Mouse (Mus musculus) mouse trophoblast stem cell (cell line): ENCODE results near the gene Zbtb40.

Experiments used
- in situ Hi-C, 2 experiments: fragments of 300-500 bp; cut with MseI, MboI; formaldehyde crosslinking; loops; 2 replicates in 1 of 2; 3 replicates in 1 of 2; pipeline ENCODE4 v1.15.1; 2025

Zbtb40 gene

DNA sequence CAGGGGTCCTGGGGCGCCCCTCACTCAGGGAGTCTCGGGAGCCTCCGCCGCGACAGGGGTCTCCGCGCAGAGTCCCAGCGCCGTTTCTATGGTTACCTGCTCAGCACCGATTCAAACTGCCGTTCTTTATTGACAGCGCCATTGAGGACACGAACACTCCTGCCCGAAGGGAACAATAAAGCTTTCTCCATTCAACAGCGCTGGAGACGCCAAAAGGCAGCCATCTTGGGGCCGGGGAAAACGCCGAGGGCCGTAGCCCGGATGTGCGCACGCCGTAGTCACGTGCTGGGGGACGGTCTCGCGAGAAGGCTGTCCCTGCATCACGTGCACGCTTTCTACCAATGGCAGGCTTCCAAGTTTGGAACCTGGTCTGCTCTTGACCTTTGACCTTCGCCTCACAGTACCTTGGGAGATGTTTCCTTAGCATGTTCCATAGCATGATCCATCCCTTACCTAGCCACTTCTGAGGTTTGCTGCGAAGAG, at the start of gene Zbtb40:
Gene Zbtb40, minus strand, starts transcription at position 252 of the 483 bp plus-strand sequence.
- in situ Hi-C loops = no loop called here

DNA sequence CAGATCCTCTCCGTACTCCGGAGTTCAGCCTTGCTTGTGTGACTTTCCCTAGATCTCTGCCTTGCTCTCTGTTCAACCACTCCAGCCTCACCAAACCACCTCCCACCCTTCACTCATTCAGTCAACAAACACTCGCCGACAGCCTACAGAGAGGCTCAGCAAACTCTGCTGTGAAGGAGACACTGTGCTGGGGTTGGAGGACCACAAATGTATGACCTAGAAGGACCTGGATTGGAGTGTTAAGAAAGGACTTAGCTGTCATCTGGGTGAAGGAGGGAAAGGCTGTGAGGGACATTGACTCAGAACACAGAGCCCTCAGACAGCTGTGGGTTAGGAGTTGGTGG, 49.4 kb upstream of the Zbtb40 start:
- in situ Hi-C loops = no loop called here

DNA sequence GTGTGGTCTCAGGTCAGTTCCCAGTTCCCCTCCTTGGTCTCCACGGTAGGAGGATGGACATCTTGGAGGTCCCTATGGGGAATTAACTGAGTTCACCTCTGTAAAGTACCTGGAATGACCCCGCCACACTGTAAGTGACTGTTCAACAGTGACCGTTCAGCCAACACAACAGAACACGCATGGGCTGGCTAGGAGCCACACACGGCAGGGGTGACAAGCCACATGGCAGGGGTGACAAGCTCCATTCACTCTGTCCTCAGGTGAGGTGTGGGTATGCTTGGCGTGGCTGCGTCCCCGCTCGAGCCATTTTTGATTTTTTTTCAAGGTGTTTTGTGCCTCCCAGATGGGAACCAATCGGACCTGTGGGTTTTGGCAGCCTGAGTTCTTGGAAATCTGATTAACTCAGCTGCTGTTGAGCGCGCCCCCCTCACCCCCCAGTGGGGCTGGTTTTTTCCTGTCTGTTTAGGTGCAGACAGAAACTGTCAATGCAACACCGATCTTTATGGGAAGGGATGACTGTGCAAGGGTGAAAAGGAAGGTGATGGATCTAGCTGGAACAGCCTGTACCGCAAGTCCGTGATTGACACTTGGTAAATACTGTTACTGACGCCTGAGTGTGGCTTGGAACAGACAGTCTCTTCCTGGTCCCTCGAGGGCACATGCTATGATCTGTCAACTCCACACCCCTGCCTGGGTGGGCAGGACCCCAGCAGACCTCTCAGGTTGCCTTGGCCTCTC, 48.8 kb upstream of the Zbtb40 start:
- in situ Hi-C loops = no loop called here

DNA sequence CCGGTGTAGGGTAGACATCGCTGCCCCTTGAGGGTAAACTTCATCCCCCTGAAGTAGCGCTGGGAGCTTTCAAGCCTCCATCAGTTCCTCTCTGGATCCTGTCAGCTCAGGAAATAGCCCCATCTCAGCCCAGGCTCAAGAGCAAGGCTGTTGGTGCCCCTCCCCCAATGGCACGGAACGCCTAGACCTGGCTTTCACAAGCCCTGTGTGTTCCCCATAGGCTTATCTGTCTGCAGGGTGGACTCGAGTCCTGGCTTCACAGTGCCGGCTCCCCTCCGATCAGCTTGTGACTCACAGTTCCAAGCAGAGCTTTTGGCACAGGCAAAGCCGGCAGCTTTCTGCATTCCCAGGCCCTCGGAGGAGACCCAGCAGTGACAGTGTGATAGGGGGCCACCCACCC, 47.8 kb upstream of the Zbtb40 start:
- in situ Hi-C loops = no loop called here

DNA sequence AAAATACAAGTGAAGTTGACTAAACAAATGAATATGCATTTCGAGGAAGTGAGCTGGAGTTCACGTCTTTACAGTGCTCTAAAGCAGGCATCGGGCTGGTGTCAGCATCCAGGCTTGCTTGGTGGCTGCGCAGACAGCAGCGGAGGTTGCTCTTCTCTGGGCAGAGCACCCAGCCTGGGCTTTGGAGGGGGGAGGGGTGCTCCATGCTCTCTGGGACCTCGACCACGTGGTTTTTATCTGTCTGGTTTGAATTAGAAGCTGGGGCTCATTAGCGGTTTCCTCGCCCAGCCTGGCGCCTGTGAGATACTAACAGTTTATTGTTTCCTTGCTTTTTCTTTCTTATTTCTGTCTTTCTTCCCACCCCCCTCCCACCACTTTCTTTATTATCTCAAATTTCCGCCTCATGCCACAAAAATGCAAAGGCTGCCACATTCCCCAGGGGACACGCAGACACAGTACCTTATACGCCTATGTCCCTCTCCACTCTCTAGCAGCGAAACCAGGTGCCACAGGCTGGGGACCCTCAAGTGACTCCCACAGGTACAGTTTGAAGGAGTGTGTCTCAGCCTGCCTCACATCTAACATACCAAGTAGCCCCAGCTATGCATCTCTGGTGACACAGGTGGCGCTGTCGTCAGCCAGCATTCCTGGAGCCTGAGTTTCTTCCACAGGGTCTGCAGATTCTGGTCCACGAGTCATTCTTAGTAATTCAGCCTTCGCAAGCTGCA, 36.6 kb upstream of the Zbtb40 start:
- in situ Hi-C loops = no loop called here

DNA sequence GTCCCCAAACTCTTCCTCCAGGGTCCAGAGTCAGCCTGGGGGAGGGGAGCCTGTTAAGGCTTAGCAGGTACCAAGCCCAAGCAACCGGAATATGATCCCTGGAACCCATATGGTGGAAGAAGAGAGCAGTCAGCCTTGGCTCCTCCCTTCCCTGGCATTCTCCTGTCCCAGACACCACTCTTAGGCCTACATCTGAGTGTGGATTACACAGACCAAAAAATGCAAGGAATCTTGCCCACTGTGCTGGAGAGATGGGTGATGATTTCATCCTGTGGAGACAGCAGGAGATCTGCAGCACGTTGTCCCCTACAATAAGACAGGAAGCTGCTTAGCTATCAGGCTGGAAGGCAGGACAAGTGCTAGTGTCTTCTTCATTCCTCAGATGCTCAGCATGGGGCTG, 34.3 kb upstream of the Zbtb40 start:
- in situ Hi-C loops = loop anchor here in 1 of 2 experiments (5.0 kb wide), 1 partner anchor 199 kb away; no protein-coding TSS in a partner anchor

DNA sequence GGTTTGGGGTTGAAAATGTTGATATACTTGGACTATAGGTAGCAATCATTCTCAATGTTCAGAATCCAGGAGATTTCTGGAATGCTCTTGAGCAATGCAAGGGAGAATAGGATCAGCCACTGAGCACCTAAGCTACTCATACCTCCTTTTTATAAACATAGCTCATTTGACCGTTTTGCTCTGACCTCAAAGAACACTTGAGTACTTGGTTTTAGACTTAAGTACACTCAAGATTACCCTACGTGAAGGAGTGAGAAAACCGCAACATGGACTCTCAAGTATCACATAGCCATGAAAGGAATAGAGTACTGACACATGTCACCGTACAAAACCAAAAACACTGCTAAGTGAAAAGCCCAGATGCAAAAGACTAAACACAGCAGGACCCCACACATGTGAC, 32.8 kb upstream of the Zbtb40 start:
- in situ Hi-C loops = loop anchor here in 1 of 2 experiments (5.0 kb wide), 1 partner anchor 201 kb away; no protein-coding TSS in a partner anchor

DNA sequence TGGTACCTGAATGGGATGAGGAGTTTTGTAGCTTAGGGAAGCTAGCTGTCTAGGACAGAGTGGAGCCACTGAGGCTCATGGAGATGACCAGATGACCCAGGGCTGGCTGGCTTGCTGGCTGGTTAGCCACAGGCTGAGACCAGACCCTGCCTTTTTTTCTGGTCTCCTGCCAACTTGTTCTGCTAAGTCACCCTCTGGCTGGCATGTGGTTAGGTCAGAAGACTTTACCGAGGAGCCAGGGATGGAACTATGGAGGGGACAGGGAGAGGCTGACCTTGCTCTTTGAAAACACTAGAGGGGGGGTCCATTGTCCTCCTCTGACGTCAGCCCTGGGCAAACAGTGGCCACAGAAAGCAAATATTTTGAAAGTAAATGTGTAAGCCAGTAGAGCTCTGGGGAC, 28.6 kb upstream of the Zbtb40 start:
- in situ Hi-C loops = loop anchor here in 1 of 2 experiments (5.0 kb wide), 1 partner anchor 210 kb away; no protein-coding TSS in a partner anchor

DNA sequence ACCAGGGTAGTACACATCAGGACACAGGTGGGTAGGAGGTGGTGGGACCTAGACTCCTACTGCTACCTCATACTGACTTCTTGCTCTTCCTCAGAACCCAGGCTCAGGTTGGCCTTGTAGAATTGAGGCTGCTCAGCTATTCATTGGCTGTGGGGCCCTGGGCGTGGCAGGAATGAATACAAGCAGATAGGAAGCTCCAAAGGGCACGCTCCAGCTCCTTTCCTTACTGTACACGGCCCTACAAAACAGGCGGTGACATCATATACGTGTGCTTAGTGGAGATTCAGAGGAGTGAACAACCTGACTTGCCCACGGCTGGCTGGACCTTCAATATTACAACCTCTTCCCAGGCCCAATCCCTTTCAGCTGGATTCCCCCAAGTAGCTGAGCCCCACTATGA, 22.6 kb upstream of the Zbtb40 start:
- in situ Hi-C loops = no loop called here

DNA sequence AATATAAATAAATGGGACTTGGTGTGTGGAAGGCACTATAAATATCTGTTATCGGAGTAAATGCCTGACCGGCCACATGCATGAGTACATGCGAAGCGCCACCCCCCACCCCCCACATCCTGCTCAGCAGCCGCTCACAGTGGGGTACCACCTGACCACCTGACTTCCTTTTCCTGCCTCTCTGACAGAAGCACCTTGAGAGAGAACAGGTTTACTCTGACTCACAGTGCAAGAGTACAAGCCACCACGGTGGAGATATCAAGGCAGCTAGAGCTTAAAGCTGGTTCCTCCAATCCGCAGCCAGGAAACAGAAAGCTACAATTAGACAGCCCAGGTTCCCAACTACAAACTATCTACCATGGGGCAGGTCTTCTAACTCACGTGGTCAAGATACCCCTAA, 19.9 kb upstream of the Zbtb40 start:
- in situ Hi-C loops = no loop called here

DNA sequence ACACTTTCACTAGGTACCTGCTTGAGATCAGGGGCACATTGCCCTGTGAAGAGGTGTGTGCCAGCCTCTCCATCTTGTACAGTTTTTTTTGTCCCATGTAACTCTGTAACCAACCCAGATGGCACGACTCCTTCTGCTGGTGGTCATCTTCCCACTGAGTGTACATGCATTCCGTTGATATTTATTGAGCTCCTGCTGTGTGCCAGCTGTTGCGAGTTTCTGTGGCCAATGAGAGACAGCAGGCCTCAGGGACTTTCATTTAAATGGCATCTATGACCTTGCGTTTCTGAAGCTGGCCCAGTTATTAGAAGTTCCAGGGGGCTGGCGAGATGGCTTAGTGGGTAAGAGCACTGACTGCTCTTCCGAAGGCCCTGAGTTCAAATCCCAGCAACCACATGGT, 17.2 kb upstream of the Zbtb40 start:
- in situ Hi-C loops = no loop called here

DNA sequence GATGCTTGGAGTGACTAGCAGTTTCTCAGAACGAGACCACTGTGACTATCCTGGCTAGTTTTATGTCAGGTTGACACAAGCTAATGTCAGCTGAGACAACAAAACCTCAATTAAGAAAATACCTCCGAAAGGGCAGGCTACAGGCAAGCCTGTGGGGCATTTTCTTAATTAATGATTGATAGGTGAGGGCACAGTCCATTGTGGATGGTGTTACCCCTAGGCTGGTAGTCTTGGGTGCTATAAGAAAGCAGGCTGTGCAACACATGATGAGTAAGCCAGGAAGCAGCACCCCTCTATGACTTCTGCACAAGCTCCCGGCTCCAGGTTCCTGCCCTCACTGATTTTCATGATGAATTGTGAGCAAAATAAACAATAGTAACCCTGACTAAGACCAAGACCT, 6.3 kb upstream of the Zbtb40 start:
- in situ Hi-C loops = no loop called here

DNA sequence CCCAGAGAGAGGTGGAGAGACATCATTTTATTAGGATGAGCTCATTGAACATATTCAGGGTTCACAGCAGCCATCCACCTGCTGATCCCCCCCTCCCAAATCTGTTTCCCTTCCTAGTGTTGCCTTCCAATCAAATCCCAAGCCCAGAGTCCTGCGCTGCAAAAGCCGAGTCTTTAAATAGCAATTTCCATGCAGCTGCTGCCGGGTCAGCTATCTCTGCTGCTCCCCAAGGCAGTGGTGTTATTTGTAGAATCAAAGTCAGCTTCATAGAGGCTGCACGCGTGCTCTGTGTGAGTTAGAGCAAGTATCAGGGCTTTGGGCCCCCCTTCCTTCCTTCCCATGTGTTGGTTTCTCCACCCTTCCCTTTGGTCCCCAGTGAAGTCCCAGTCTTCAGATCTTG, 5.2 kb upstream of the Zbtb40 start:
- in situ Hi-C loops = no loop called here

DNA sequence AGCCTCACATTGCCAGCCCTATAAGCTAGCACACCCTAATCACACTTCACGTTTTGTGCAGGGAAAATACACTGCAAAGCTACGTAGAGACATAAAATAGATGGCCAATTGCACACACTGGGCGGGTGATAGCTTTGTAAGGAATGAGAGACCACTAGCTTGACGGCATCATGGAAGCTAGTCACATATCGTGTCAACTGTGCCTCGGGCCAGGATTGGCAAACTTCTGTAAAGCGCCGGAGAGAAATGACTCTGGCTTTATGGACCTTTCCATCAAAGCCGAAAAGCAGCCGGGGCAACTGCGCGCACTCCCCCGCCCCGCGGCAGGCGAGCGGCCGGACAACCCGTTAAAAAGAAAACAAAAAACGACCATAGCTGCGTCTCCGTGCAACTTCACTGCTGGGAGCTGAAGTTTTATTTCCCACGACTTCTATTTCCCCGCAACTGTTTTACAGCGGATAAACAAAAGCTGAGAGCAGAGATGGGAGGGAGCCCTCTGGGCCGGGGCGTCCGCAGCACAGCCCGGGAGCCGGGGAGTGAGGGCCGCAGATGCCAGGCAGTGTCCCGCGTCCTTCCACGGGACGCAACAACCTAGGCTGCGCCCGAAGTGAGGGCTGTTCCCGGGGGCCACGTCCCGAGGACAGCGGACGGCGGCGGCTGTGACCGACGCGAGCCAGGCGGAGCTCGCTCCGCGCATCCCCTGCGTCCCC, 606 bp downstream of the Zbtb40 start:
- in situ Hi-C loops = no loop called here

DNA sequence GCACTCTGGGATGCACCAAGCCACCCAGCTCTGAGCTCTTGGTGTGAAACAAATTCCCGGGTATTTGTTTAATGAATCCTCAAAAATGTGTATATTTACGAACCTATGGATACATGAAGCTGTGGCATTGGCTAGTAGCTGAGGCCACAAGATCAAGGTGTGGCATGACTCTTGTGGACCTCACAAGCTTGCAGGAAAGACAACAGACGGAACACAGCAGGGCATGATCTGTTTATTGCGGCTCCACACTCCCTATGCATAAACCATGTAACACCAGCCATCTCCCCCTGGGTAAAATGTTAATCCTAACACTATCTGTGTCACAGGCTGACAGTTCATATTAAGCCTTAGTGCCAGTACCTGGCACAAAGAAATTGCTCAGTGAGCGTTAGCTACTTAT, 2.5 kb downstream of the Zbtb40 start:
- in situ Hi-C loops = no loop called here

DNA sequence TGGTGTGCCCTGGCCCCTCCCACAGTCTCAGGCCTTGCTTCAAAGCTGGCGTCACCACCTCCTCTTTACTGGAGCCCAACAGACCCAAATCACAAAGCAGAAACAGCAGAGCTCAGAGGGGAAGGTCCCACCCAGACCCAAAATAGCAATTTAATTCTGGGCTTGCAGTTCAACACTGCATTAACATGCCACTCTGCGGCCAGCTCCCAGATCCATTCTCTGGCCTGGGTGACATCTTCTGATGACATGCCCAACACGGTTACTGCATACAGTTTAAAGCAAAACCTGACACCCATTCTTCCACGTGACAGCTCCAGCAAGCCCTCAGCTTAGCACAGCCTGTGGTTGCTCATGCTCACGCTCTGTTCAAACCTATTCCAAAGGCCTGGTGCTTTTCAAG, 4.1 kb downstream of the Zbtb40 start:
- in situ Hi-C loops = no loop called here

DNA sequence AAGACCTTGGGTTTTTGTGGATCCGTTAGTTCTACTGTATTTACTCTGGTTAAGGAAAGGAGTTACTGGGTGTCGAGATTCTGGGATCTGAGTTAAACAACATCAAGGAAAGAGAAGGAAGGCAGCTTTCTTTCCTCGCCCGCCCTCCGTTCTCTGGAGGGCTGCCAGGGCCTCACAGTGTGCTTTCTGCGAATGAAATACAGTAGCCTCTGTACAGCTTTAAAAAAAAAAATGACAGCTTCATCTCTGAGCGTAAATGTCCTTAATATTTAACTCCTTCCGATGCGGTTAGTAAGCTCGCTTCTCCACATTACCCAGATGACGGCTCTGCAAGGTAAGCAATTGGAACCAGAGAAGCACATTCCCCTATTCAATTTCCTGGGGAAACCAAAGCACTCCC, 4.8 kb downstream of the Zbtb40 start:
- in situ Hi-C loops = no loop called here

DNA sequence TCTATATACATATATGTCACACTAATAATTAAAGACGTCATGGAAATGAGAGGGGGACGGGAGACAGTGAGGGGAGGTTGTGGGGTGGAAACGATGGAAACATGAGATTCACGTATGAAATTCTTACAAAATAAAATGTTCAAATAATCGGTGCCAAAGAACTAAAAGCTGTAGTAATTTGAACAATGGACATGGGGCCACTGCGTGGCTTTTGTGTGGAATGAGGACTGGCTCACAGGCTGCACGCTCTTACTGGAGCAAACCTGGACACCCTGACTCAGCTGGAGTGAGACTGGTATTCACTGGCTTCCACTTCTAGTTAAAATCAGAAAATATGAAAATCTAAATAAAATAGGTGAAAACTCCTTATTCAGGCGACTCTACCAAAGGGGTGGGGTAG, 6.6 kb downstream of the Zbtb40 start:
- in situ Hi-C loops = no loop called here

DNA sequence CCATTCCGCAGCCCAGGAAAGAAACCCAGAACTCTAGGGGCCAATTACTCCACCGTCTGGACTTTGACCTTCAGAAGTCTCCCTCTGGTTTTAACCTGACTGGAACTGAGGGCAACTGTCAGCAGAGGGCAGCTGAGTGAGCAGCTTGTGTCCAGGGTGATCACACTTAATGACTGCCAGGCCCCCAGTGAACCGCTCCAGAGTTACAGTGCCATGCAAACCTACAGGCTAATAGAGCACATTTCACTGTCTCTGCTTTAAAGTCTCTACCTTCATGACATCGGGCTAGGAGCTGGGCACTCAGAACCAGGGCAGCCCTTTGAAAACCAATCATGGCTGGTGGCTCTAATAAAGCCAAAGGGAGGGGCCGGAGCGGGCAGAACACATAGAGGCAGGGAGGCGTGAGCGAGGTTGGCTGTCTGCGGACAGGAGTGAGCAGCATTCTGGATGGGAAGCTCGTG, 7.4 kb downstream of the Zbtb40 start:
- in situ Hi-C loops = no loop called here

DNA sequence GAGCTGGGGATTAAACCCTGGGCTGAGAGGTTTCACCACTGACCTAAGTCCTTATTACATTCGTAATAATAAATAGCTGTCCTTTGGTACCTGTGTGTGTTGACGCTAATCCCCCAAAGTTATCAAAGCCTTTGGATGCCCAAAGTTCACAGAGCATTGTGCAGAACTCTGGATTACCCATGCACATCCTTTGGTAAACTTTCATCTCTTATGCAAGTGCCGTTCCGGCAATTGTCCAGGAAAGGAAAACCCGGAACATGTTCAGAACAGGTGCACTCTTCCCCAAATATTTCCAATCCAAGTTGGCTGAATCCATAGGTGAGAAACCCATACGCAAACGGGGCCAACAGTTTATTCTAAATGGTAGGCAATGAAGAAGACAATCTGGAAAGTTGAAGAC, 9.2 kb downstream of the Zbtb40 start:
- in situ Hi-C loops = no loop called here

DNA sequence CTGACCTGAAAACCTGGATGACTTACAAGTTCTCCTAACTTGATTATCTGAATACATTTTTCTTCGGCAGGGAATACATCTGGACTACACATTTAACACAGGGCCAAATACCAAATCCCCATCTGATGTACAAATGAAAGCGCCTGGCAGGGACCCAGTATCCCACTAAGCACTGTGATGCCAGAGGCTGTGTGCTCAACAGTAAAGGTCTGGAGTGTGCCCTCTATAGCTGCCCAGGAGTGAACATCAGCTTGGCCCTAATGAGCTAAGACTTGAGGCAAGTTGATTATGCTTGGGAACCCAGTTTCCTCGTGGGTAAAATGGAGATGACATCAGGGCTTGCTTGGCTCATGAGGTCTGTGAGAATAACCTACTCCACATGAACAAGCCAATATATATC, 10.1 kb downstream of the Zbtb40 start:
- in situ Hi-C loops = no loop called here

DNA sequence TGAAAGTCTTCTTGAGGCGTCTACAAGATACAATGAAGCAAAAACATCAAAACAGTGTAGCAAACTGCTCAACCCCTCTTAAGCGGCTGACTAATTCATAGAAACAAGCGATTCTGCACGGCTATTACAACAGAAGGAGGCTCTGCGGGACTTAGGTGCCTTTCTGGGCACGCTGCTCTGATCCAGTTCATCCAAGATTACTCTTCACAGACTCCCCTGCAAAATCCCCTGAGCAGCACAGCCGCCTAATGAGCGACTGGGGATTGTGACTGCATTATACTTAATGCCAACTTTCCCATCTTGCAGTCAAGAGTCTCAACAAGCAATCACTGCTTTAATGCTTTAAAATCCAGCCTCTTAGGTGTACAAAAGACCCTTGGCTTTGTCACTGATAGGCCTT, 10.5 kb downstream of the Zbtb40 start:
- in situ Hi-C loops = no loop called here
